Mouse (Mus musculus) kidney, postnatal 36 days (tissue): ENCODE results near the gene Hoxc11.
A peak's percentile ranks its signal among the peaks of the same experiment; 100 is the strongest.

ENCODE experiments used
- DNase-seq, 2 experiments: peaks; one replicate each; pipeline ENCODE4 v3.0.0; 2021 to 2022; ENCODE audit warnings: mixed read lengths in 2 of 2

The Hoxc11 gene

GRCm38 (mm10) chr15:102984925-102985324 is 30.7 kb downstream of the Hoxc11 start:
- no peak for DNase-seq

- peak; percentile 94 to 97 for DNase-seq
Observed at GRCm38 (mm10) chr15:102987124-102987833, 33.1 kb downstream of the Hoxc11 start.

GRCm38 (mm10) chr15:102988078-102988477 is 33.9 kb downstream of the Hoxc11 start:
- DNase-seq = no peak

GRCm38 (mm10) chr15:102990461-102991397 is 36.5 kb downstream of the Hoxc11 start, which contains the start of gene Hoxc8:
Gene Hoxc8 (plus strand): TSS chr15:102990607.
- DNase-seq = peak in 1 of 2 experiments; percentile 69

- no peak for DNase-seq
Observed at GRCm38 (mm10) chr15:102991782-102992181, 37.6 kb downstream of the Hoxc11 start.

- DNase-seq = no peak
Observed at GRCm38 (mm10) chr15:102992206-102992605, 38.0 kb downstream of the Hoxc11 start.

GRCm38 (mm10) chr15:102992863-102993262 is 38.6 kb downstream of the Hoxc11 start:
- no peak for DNase-seq

- no peak for DNase-seq
Observed at GRCm38 (mm10) chr15:102996548-102996947, 42.3 kb downstream of the Hoxc11 start.

- DNase-seq = no peak
Observed at GRCm38 (mm10) chr15:102997431-102997830, 43.2 kb downstream of the Hoxc11 start.

GRCm38 (mm10) chr15:102997939-102998355 is 43.7 kb downstream of the Hoxc11 start, which contains the start of gene Hoxc6:
Gene Hoxc6 (plus strand): TSS chr15:102998257.
- peak; percentile 61 to 80 for DNase-seq

- DNase-seq = no peak
Observed at GRCm38 (mm10) chr15:102998608-102999182, 44.5 kb downstream of the Hoxc11 start.

- peak; percentile 92 to 94 for DNase-seq
Observed at GRCm38 (mm10) chr15:102999183-102999831, 45.1 kb downstream of the Hoxc11 start.

- peak in 1 of 2 experiments; percentile 54 for DNase-seq
Observed at GRCm38 (mm10) chr15:102999955-103000354, 45.7 kb downstream of the Hoxc11 start.

- no peak for DNase-seq
Observed at GRCm38 (mm10) chr15:103000501-103000901, 46.3 kb downstream of the Hoxc11 start.

GRCm38 (mm10) chr15:103001370-103001769 is 47.1 kb downstream of the Hoxc11 start:
- DNase-seq = no peak

GRCm38 (mm10) chr15:103002156-103002555 is 47.9 kb downstream of the Hoxc11 start:
- DNase-seq = peak in 1 of 2 experiments; percentile 70

GRCm38 (mm10) chr15:103002821-103003448 is 48.7 kb downstream of the Hoxc11 start:
- peak in 1 of 2 experiments; percentile 51 for DNase-seq

GRCm38 (mm10) chr15:103005308-103005707 is 51.1 kb downstream of the Hoxc11 start:
- DNase-seq = peak in 1 of 2 experiments; percentile 56

GRCm38 (mm10) chr15:103005797-103006196 is 51.6 kb downstream of the Hoxc11 start:
- no peak for DNase-seq

- DNase-seq = no peak
Observed at GRCm38 (mm10) chr15:103006326-103006725, 52.1 kb downstream of the Hoxc11 start.
